Mouse (Mus musculus) B cell, adult 67 days (primary cell): ENCODE results near the gene D5Ertd577e. TPM values are rescaled to one million over a fixed set of nuclear protein-coding genes. Genes with fewer than 3 reads are reported as not detected.

ENCODE experiments used
- total RNA-seq, 2 experiments: library from RNA; stranded (reverse); gene quantifications; 4 replicates each; pipeline ENCODE4 v1.2.4; 2023

D5Ertd577e gene
- not detected for total RNA-seq

DNA sequence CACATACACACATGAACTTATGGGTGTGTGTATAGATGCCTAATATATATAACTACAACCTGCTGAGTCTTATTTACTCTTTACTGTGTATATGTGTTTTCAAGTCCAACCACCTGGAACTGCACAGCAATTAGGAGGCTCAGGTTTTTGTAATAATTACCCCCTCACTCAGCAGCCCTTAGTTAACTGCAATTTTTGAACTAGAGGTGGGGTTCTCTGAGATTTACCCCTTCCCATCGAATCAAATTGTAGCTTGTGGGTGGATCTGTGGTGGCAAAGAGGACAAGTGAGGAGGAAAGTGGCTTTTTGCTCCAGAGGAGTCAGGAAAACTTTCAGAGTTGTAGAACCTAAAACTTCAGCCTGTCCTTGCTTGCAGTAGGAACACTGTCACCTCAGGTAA lies at the start of gene D5Ertd577e:
D5Ertd577e (plus strand) TSS at position 301 of the 400 bp plus-strand sequence.

DNA sequence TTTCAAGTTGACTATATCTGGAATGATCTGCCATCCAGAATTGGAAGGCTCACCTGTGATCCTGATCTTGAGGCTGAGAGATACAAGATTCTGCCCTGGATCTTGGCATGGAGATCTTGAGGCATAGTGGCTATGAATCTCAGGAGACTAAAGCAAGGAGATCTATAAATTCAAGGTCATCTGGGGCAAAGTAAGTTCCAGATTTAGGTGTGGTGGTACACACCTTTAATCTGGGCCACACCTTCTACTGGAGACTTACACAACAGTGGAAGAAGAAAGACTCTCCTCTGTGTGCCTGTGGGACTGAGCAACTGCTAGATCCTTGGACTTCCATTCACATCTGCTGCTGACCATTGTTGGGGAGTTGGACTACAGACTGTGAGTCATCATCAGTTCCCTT lies 53.9 kb downstream of the D5Ertd577e start, which contains the start of gene Gm3286:
Gm3286 (plus strand) TSS at position 301 of the 400 bp plus-strand sequence.

Other genes with a start within 250 kb of the D5Ertd577e start
- not detected for gene Gm10424, start 184.0 kb upstream of the D5Ertd577e start, total RNA-seq
- gene Gm3259, start 150.9 kb upstream of the D5Ertd577e start, total RNA-seq, result not detected
- gene Gm3286, start 54.0 kb downstream of the D5Ertd577e start, total RNA-seq, result not detected
- not detected for gene Gm7971, start 138.1 kb downstream of the D5Ertd577e start, total RNA-seq